Mouse (Mus musculus) spleen, adult 2 months (tissue): ENCODE measurements around the gene Abcc8.

Experiments
- CTCF ChIP-seq: fragments of 200-500 bp; IDR thresholded peaks from 2 replicates; pipeline ENCODE4 v1.5.1; 2011; ENCODE audit warnings: mild to moderate bottlenecking, inconsistent platforms; ENCODE audit not compliant: insufficient read depth, insufficient read length, insufficient replicate concordance; ENCODE audit errors: extremely low read depth
- POLR2A ChIP-seq: fragments of 200-500 bp; IDR thresholded peaks from 2 replicates; pipeline ENCODE4 v1.6.1; 2011; ENCODE audit warnings: low read depth, low read length, inconsistent platforms

DNA sequence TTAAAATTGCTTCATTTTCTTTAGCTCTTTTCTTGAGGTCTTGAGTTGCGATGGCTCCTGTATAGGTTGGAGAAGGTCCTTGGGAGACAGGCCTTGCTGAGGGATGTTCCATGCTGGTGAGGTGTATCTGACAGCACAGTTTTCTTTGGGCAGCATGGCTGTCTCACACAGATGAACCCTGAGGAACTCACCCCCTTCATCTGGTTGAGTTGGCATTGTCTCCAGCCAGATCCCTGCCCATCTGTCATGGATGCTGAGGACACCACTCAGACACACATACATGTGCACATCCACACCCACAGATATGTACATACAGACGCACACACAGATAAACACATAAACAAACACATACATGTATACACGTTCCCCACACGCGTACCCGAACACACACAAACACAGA, 116.5 kb downstream of the Abcc8 start:
- no peak for TF ChIP-seq CTCF
- no peak for TF ChIP-seq POLR2A
